Mouse (Mus musculus) hindbrain, embryonic 13.5 days (tissue): ENCODE measurements around the gene Evc2. TPM values are rescaled to one million over a fixed set of nuclear protein-coding genes. Genes with fewer than 3 reads are reported as not detected.

Source experiments
- ATAC-seq: fragments of 200-750 bp; cut with Nextera tagmentation; 2 replicates; pipeline ENCODE4 v1.8.0; 2017; ENCODE audit warnings: moderate TSS enrichment; ENCODE audit not compliant: low FRiP score
- H3K27ac ChIP-seq: fragments of 300-500 bp; sonication (generic); 2 replicates; pipeline ENCODE4 v1.5.1; 2015; ENCODE audit warnings: inconsistent platforms, mild to moderate bottlenecking, moderate library complexity
- H3K27me3 ChIP-seq: fragments of 300-500 bp; sonication (generic); 2 replicates; pipeline ENCODE4 v1.6.1; 2015; ENCODE audit warnings: mild to moderate bottlenecking, inconsistent platforms
- H3K36me3 ChIP-seq: fragments of 300-500 bp; sonication (generic); 2 replicates; pipeline ENCODE4 v1.6.1; 2015; ENCODE audit warnings: mild to moderate bottlenecking, inconsistent platforms
- H3K4me1 ChIP-seq: fragments of 300-500 bp; sonication (generic); replicated peaks from 2 replicates; pipeline ENCODE4 v1.6.1; 2015; ENCODE audit warnings: inconsistent platforms
- H3K4me2 ChIP-seq: fragments of 300-500 bp; sonication (generic); 2 replicates; pipeline ENCODE4 v1.6.1; 2015; ENCODE audit warnings: inconsistent platforms, mild to moderate bottlenecking, moderate library complexity
- H3K4me3 ChIP-seq: fragments of 300-500 bp; sonication (generic); 2 replicates; pipeline ENCODE4 v1.5.1; 2015; ENCODE audit warnings: mild to moderate bottlenecking, inconsistent platforms
- H3K9ac ChIP-seq: fragments of 300-500 bp; sonication (generic); 2 replicates; pipeline ENCODE4 v1.6.1; 2015; ENCODE audit warnings: mild to moderate bottlenecking, inconsistent platforms
- H3K9me3 ChIP-seq: fragments of 300-500 bp; sonication (generic); 2 replicates; pipeline ENCODE4 v1.6.1; 2016; ENCODE audit warnings: inconsistent platforms
- WGBS: fragments of 180-500 bp; shearing (Covaris S2); methylation state at CpG from one replicate; pipeline ENCODE4 v1.1.7; 2015; 5-methylcytosine and 5-hydroxymethylcytosine counted together
- polyA plus RNA-seq: library from polyadenylated mRNA; unstranded; fragments of >200 nt; fragmentation: Nextera tagmentation; extraction: Ambion mirVana; gene quantifications from 2 replicates; pipeline ENCODE4 v1.2.1, GENCODE M21; 2015

Evc2 gene
- polyA plus RNA-seq, 1 experiment from 2014 or later, result 4.9 TPM

- H3K9ac ChIP-seq, result no peak overlapping the region
- H3K4me1 ChIP-seq, result no peaks in the 10 kb centered on the region
- H3K27me3 ChIP-seq, result no peaks in the 10 kb centered on the region
- no peak overlapping the region for H3K4me3 ChIP-seq
- 82% methylated on average over 3 of the region's 3 CpGs for WGBS
- H3K4me2 ChIP-seq, result no peak overlapping the region
- ATAC-seq, result no peak
- peaks cover 10% of the 10 kb centered on the region for H3K36me3 ChIP-seq
- no peaks in the 10 kb centered on the region for H3K9me3 ChIP-seq
- H3K27ac ChIP-seq, result no peak overlapping the region
These were observed 109.2 kb downstream of the Evc2 start for GRCm38 (mm10) chr5:37447546-37447945.

GRCm38 (mm10) chr5:37456590-37456989 lies 118.3 kb downstream of the Evc2 start:
- Histone ChIP-seq H3K9me3 (no peaks in the 10 kb centered on the region), H3K4me3 (no peak overlapping the region), H3K4me2 (no peak overlapping the region), H3K36me3 (peaks cover 32% of the 10 kb centered on the region), H3K27me3 (0 out of 2 replicates have a peak, but pooled peaks cover 3% of the 10 kb centered on the region), H3K27ac (no peak overlapping the region), H3K9ac (no peak overlapping the region), H3K4me1 (no peaks in the 10 kb centered on the region)
- no peak for ATAC-seq
- WGBS, result 76% methylated on average over 2 of the region's 2 CpGs

- Histone ChIP-seq H3K9ac (no peak overlapping the region), H3K9me3 (no peaks in the 10 kb centered on the region), H3K27me3 (0 out of 2 replicates have a peak, but pooled peaks cover 3% of the 10 kb centered on the region), H3K4me3 (no peak overlapping the region), H3K4me2 (no peak overlapping the region), H3K4me1 (no peaks in the 10 kb centered on the region), H3K27ac (no peak overlapping the region), H3K36me3 (peaks cover 32% of the 10 kb centered on the region)
- WGBS, result 86% methylated on average over 5 of the region's 5 CpGs
- no peak for ATAC-seq
These were observed 118.9 kb downstream of the Evc2 start for GRCm38 (mm10) chr5:37457191-37457590.

GRCm38 (mm10) chr5:37457831-37458230 lies 119.5 kb downstream of the Evc2 start:
- no peaks in the 10 kb centered on the region for H3K4me1 ChIP-seq
- ATAC-seq, result no peak
- H3K4me2 ChIP-seq, result no peak overlapping the region
- H3K4me3 ChIP-seq, result no peak overlapping the region
- peaks cover 32% of the 10 kb centered on the region for H3K36me3 ChIP-seq
- H3K27me3 ChIP-seq, result 0 out of 2 replicates have a peak, but pooled peaks cover 3% of the 10 kb centered on the region
- no peak overlapping the region for H3K9ac ChIP-seq
- 91% methylated on average over 2 of the region's 2 CpGs for WGBS
- no peak overlapping the region for H3K27ac ChIP-seq
- no peaks in the 10 kb centered on the region for H3K9me3 ChIP-seq

- Histone ChIP-seq H3K4me3 (no peak overlapping the region), H3K4me1 (no peaks in the 10 kb centered on the region), H3K9me3 (no peaks in the 10 kb centered on the region), H3K9ac (no peak overlapping the region), H3K27me3 (0 out of 2 replicates have a peak, but pooled peaks cover 3% of the 10 kb centered on the region), H3K4me2 (no peak overlapping the region), H3K36me3 (peaks cover 32% of the 10 kb centered on the region), H3K27ac (no peak overlapping the region)
- no peak for ATAC-seq
- 78% methylated on average over 2 of the region's 2 CpGs for WGBS
These were observed 119.9 kb downstream of the Evc2 start for GRCm38 (mm10) chr5:37458236-37458635.

GRCm38 (mm10) chr5:37465461-37465860 lies 127.2 kb downstream of the Evc2 start:
- WGBS, result 91% methylated on average over 10 of the region's 10 CpGs
- Histone ChIP-seq H3K27me3 (no peaks in the 10 kb centered on the region), H3K4me2 (no peak overlapping the region), H3K9ac (no peak overlapping the region), H3K36me3 (no peaks in the 10 kb centered on the region), H3K27ac (no peak overlapping the region), H3K4me1 (no peaks in the 10 kb centered on the region), H3K9me3 (no peaks in the 10 kb centered on the region), H3K4me3 (no peak overlapping the region)
- ATAC-seq, result no peak

GRCm38 (mm10) chr5:37467646-37468045 lies 129.3 kb downstream of the Evc2 start:
- no peaks in the 10 kb centered on the region for H3K4me1 ChIP-seq
- H3K27me3 ChIP-seq, result no peaks in the 10 kb centered on the region
- H3K4me2 ChIP-seq, result no peak overlapping the region
- H3K4me3 ChIP-seq, result no peak overlapping the region
- no peak overlapping the region for H3K27ac ChIP-seq
- no peaks in the 10 kb centered on the region for H3K36me3 ChIP-seq
- 0 out of 2 replicates have a peak, but pooled peaks cover 2% of the 10 kb centered on the region for H3K9me3 ChIP-seq
- 89% methylated on average over 2 of the region's 2 CpGs for WGBS
- no peak for ATAC-seq
- no peak overlapping the region for H3K9ac ChIP-seq

GRCm38 (mm10) chr5:37469031-37469430 lies 130.7 kb downstream of the Evc2 start:
- no peak overlapping the region for H3K27ac ChIP-seq
- no peak overlapping the region for H3K4me2 ChIP-seq
- H3K27me3 ChIP-seq, result no peaks in the 10 kb centered on the region
- 68% methylated on average over 5 of the region's 5 CpGs for WGBS
- no peak overlapping the region for H3K4me3 ChIP-seq
- no peaks in the 10 kb centered on the region for H3K36me3 ChIP-seq
- ATAC-seq, result no peak
- H3K9me3 ChIP-seq, result 0 out of 2 replicates have a peak, but pooled peaks cover 2% of the 10 kb centered on the region
- H3K4me1 ChIP-seq, result no peaks in the 10 kb centered on the region
- no peak overlapping the region for H3K9ac ChIP-seq

GRCm38 (mm10) chr5:37471584-37471983 lies 133.3 kb downstream of the Evc2 start:
- 78% methylated on average over 4 of the region's 4 CpGs for WGBS
- no peak for ATAC-seq
- Histone ChIP-seq H3K4me2 (no peak overlapping the region), H3K9ac (no peak overlapping the region), H3K9me3 (0 out of 2 replicates have a peak, but pooled peaks cover 2% of the 10 kb centered on the region), H3K27ac (no peak overlapping the region), H3K36me3 (no peaks in the 10 kb centered on the region), H3K4me3 (no peak overlapping the region), H3K27me3 (no peaks in the 10 kb centered on the region), H3K4me1 (no peaks in the 10 kb centered on the region)

- 67% methylated on average over 3 of the region's 3 CpGs for WGBS
- no peaks in the 10 kb centered on the region for H3K4me1 ChIP-seq
- ATAC-seq, result no peak
- H3K27ac ChIP-seq, result no peak overlapping the region
- 0 out of 2 replicates have a peak, but pooled peaks cover 2% of the 10 kb centered on the region for H3K9me3 ChIP-seq
- no peak overlapping the region for H3K4me2 ChIP-seq
- H3K36me3 ChIP-seq, result no peaks in the 10 kb centered on the region
- H3K9ac ChIP-seq, result no peak overlapping the region
- H3K4me3 ChIP-seq, result no peak overlapping the region
- H3K27me3 ChIP-seq, result no peaks in the 10 kb centered on the region
These were observed 133.8 kb downstream of the Evc2 start for GRCm38 (mm10) chr5:37472025-37472608.

Other genes with a start within 250 kb of the Evc2 start
- gene Crmp1, start 96.6 kb upstream of the Evc2 start, polyA plus RNA-seq, result 750 and 790 TPM in 2 replicates
- 5.1 and 5.4 TPM in 2 replicates for gene Evc, start 1.6 kb upstream of the Evc2 start, polyA plus RNA-seq